ENCODE assay signal across 9 mouse cellular contexts in the genomic region with DNA sequence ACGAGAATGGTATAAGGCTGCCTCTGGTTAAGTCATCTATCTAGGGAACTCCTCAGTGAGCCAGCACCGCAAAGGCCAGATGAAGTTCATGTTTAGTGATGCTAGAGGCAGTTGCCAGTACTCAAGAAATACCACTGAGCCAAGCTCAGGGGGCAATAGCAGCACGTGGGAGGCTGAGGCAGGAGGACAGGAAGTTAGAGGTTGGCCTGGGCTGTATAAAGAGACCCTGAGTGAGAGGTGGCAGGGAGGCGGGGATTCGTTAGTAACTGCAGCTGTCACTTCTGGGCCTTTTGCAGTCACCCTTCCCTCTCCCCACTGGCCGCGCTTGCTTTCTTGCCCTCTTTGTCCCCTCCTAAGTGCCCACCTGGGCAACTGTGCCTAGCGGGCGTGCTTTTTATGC. TPM values are rescaled to one million over a fixed set of nuclear protein-coding genes. Genes with fewer than 3 reads are reported as not detected.
DNase-seq lines count a peak whose midpoint lies in the region; ATAC-seq and TF ChIP-seq lines count a peak whose summit lies in the region.
"Had no signal": no experiment of that assay in that cellular context is flagged by ENCODE, and none has a peak within 500 bp of the region (broad histone marks: within the 10 kb centered on the region; RNA-seq: fewer than 3 reads in every experiment).

No protein-coding gene starts in this region.

- 16% methylated on average over 9 of the region's 9 CpGs for WGBS in heart, adult 2 months
- WGBS in forebrain, embryonic 15.5 days = 15% methylated on average over 9 of the region's 9 CpGs
- 10% methylated on average over 9 of the region's 9 CpGs for WGBS in liver, embryonic 16.5 days (ENCODE audit: insufficient replicate concordance)

- peak overlapping the region; percentile 25 for H3K9ac ChIP-seq in heart, adult 2 months (ENCODE audit: low read depth, low read length)
- H3K9ac ChIP-seq in forebrain, embryonic 15.5 days (replicated peaks) = peak overlapping the region; percentile 33
- H3K9ac ChIP-seq in liver, embryonic 16.5 days (ENCODE audit: low read depth, low read length) = peak overlapping the region; percentile 59

- no peak for DNase-seq in heart, adult 2 months
- no peak for DNase-seq in heart, adult 18-20 months
- peak; percentile 61 for DNase-seq in CD4-positive, CD25-positive, alpha-beta regulatory T cell, adult 2 months (ENCODE audit: low read depth, low spot score)
- DNase-seq in thymus, postnatal 36 days = peak; percentile 56 to 69
- no peak for DNase-seq in testis, postnatal 10 days (ENCODE audit: low spot score)

- intact Hi-C loops in heart, adult 2 months (cut with DNase I) = loop anchor here (10.0 kb wide), 1 partner anchor 155 kb away; no protein-coding TSS in a partner anchor

- H3K36me3 ChIP-seq in heart, adult 2 months (ENCODE audit: control insufficient read depth, insufficient read depth, low read length) = no peaks in the 10 kb centered on the region
- peaks cover 18% of the 10 kb centered on the region for H3K36me3 ChIP-seq in forebrain, embryonic 15.5 days
- peaks cover 31% of the 10 kb centered on the region for H3K36me3 ChIP-seq in liver, embryonic 16.5 days (ENCODE audit: control insufficient read depth, insufficient read depth)

- peak overlapping the region; percentile 43 for H3K4me3 ChIP-seq in heart, adult 2 months
- H3K4me3 ChIP-seq in forebrain, embryonic 15.5 days = peak overlapping the region; percentile 44
- peak overlapping the region; percentile 60 for H3K4me3 ChIP-seq in liver, embryonic 16.5 days (ENCODE audit: low read depth, low read length)

- peak overlapping the region; percentile 85 for H3K4me2 ChIP-seq in forebrain, embryonic 15.5 days (replicated peaks)
- peak overlapping the region; percentile 90 for H3K4me2 ChIP-seq in liver, embryonic 16.5 days (ENCODE audit: low read depth, low read length)

- ATAC-seq in forebrain, embryonic 15.5 days (replicated peaks) = peak; percentile 3; the same call in 1 of the 2 replicates
- ATAC-seq in liver, embryonic 16.5 days (ENCODE audit: low read depth) = no peak
- no peak for ATAC-seq in frontal cortex, adult (ENCODE audit: low TSS enrichment)

- H3K27me3 ChIP-seq in heart, adult 2 months (ENCODE audit: control insufficient read depth, insufficient read depth, low read length) = no peaks in the 10 kb centered on the region
- peaks cover 12% of the 10 kb centered on the region; the same call in 1 of the 2 replicates for H3K27me3 ChIP-seq in forebrain, embryonic 15.5 days
- no peaks in the 10 kb centered on the region for H3K27me3 ChIP-seq in liver, embryonic 16.5 days (ENCODE audit: control insufficient read depth, insufficient read depth, low read depth, low read length)

- peaks cover 11% of the 10 kb centered on the region for H3K4me1 ChIP-seq in heart, adult 2 months (ENCODE audit: control insufficient read depth, insufficient read depth, low read length)
- peaks cover 37% of the 10 kb centered on the region for H3K4me1 ChIP-seq in forebrain, embryonic 15.5 days
- peaks cover 47% of the 10 kb centered on the region for H3K4me1 ChIP-seq in liver, embryonic 16.5 days (ENCODE audit: control insufficient read depth, low read depth, low read length)

- TF ChIP-seq CTCF in heart, adult 2 months (IDR thresholded peaks at IDR 0.05) = no peak

- TF ChIP-seq EP300 in heart, adult 2 months (IDR thresholded peaks at IDR 0.05; ENCODE audit: insufficient read depth, low read depth, low read length) = no peak

- H3K79me2 ChIP-seq in heart, adult 2 months (replicated peaks; ENCODE audit: control insufficient read depth, insufficient read depth, low read length) = no peaks in the 10 kb centered on the region; the same call in 1 of the 2 replicates

- H3K27ac ChIP-seq in heart, adult 2 months = peak overlapping the region; percentile 76
- no peak overlapping the region for H3K27ac ChIP-seq in forebrain, embryonic 15.5 days (replicated peaks)
- H3K27ac ChIP-seq in liver, embryonic 16.5 days (ENCODE audit: low read length) = peak overlapping the region; percentile 32; the same call in 1 of the 2 replicates

- H3K9me3 ChIP-seq in forebrain, embryonic 15.5 days = no peaks in the 10 kb centered on the region
- H3K9me3 ChIP-seq in liver, embryonic 16.5 days (replicated peaks; ENCODE audit: control insufficient read depth, low read length) = no peaks in the 10 kb centered on the region

- no peak for TF ChIP-seq POLR2A in heart, adult 2 months (IDR thresholded peaks at IDR 0.05; ENCODE audit: insufficient read depth, low read depth, low read length)

RNA-seq across cellular contexts. Expression of a gene that starts 1.0 kb away (rescaled TPM):
- 100 to 1,000 TPM; 173 to 203 TPM for total RNA-seq in heart, adult 2 months (2021)
- polyA plus RNA-seq in heart, adult 2 months (2012; rRNA removed) = 342 and 529 TPM in 2 replicates
- 100 to 1,000 TPM; 171 to 173 TPM for total RNA-seq in heart, adult 18-20 months (2021)
- 24.0 and 27.4 TPM in 2 replicates for polyA plus RNA-seq in forebrain, embryonic 15.5 days (2015; fragmentation: Nextera tagmentation; extraction: Ambion mirVana)
- 279 and 350 TPM in 2 replicates for polyA plus RNA-seq in liver, embryonic 16.5 days (2015; fragmentation: Nextera tagmentation; extraction: Ambion mirVana)

RNA-seq across cellular contexts. Expression of a gene that starts 19.4 kb away (rescaled TPM):
- total RNA-seq in heart, adult 2 months (2021) = 10 to 100 TPM; 22.8 to 23.0 TPM
- polyA plus RNA-seq in heart, adult 2 months (2012; rRNA removed) = 27.8 and 44.8 TPM in 2 replicates
- total RNA-seq in heart, adult 18-20 months (2021) = 10 to 100 TPM; 21.5 to 21.8 TPM
- polyA plus RNA-seq in forebrain, embryonic 15.5 days (2015; fragmentation: Nextera tagmentation; extraction: Ambion mirVana) = 162 and 163 TPM in 2 replicates
- polyA plus RNA-seq in liver, embryonic 16.5 days (2015; fragmentation: Nextera tagmentation; extraction: Ambion mirVana) = 55.2 and 56.6 TPM in 2 replicates

RNA-seq across cellular contexts. Expression of a gene that starts 41.8 kb away (rescaled TPM):
- total RNA-seq in heart, adult 2 months (2021) = not detected
- 0.14 TPM in 1 of 2 replicates, not detected in the other for polyA plus RNA-seq in heart, adult 2 months (2012; rRNA removed)
- total RNA-seq in heart, adult 18-20 months (2021) = not detected
- polyA plus RNA-seq in forebrain, embryonic 15.5 days (2015; fragmentation: Nextera tagmentation; extraction: Ambion mirVana) = 0.46 and 0.97 TPM in 2 replicates
- polyA plus RNA-seq in liver, embryonic 16.5 days (2015; fragmentation: Nextera tagmentation; extraction: Ambion mirVana) = not detected in 2 replicates
- polyA plus RNA-seq: C2C12 had no signal

Comparison
In these comparisons a context has a peak if more than half of its experiments do, and no peak if none do; other contexts are left out.
1. DNase-seq: peak in CD4-positive, CD25-positive, alpha-beta regulatory T cell, adult 2 months (single experiment) and thymus, postnatal 36 days (2 of 2); none in heart, adult 2 months (0 of 2), heart, adult 18-20 months (0 of 2) and testis, postnatal 10 days (single experiment).
2. Peak in every context shown above with its lines, with median percentiles within 50 percentile points of each other: H3K4me3 ChIP-seq and H3K9ac ChIP-seq.